Mouse (Mus musculus): ENCODE data around the gene Camk2d. TPM values are rescaled to one million over a fixed set of nuclear protein-coding genes. Genes with fewer than 3 reads are reported as not detected.

The Camk2d gene
- polyA plus RNA-seq, 1 experiment from 2014 or later: 7.1 TPM

- H3K9ac ChIP-seq: no peak overlapping the region
- H3K9me3 ChIP-seq (replicated peaks): no peaks in the 10 kb centered on the region
- no peaks in the 10 kb centered on the region for H3K27me3 ChIP-seq (replicated peaks)
- no peak for ATAC-seq
- no peak overlapping the region for H3K27ac ChIP-seq
- no peak overlapping the region for H3K4me3 ChIP-seq
- H3K4me1 ChIP-seq: no peaks in the 10 kb centered on the region
- no peaks in the 10 kb centered on the region for H3K36me3 ChIP-seq
- H3K4me2 ChIP-seq: no peak overlapping the region
- 61% methylated on average over 3 of the region's 3 CpGs for WGBS (ENCODE audit: insufficient replicate concordance)
Observed at GRCm38 (mm10) chr3:126670413-126670812, 74.3 kb downstream of the Camk2d start.

GRCm38 (mm10) chr3:126671292-126671691 is 75.2 kb downstream of the Camk2d start:
- no peaks in the 10 kb centered on the region for H3K27me3 ChIP-seq (replicated peaks)
- no peaks in the 10 kb centered on the region for H3K9me3 ChIP-seq (replicated peaks)
- no peak overlapping the region for H3K27ac ChIP-seq
- no peak overlapping the region for H3K4me3 ChIP-seq
- H3K4me2 ChIP-seq: no peak overlapping the region
- H3K9ac ChIP-seq: no peak overlapping the region
- H3K36me3 ChIP-seq: no peaks in the 10 kb centered on the region
- WGBS (ENCODE audit: insufficient replicate concordance): 61% methylated on average over 6 of the region's 6 CpGs
- no peak for ATAC-seq
- no peaks in the 10 kb centered on the region for H3K4me1 ChIP-seq

- Histone ChIP-seq H3K27ac (no peak overlapping the region), H3K4me2 (no peak overlapping the region), H3K4me1 (no peaks in the 10 kb centered on the region), H3K27me3 (replicated peaks) (no peaks in the 10 kb centered on the region), H3K36me3 (no peaks in the 10 kb centered on the region), H3K9me3 (replicated peaks) (no peaks in the 10 kb centered on the region), H3K9ac (no peak overlapping the region), H3K4me3 (no peak overlapping the region)
- WGBS (ENCODE audit: insufficient replicate concordance): 69% methylated on average over 5 of the region's 5 CpGs
- no peak for ATAC-seq
Observed at GRCm38 (mm10) chr3:126681051-126681450, 84.9 kb downstream of the Camk2d start.

- Histone ChIP-seq H3K4me2 (no peak overlapping the region), H3K27ac (no peak overlapping the region), H3K27me3 (replicated peaks) (no peaks in the 10 kb centered on the region), H3K9ac (no peak overlapping the region), H3K4me3 (no peak overlapping the region), H3K36me3 (no peaks in the 10 kb centered on the region), H3K9me3 (replicated peaks) (no peaks in the 10 kb centered on the region), H3K4me1 (no peaks in the 10 kb centered on the region)
- no peak for ATAC-seq
- WGBS (ENCODE audit: insufficient replicate concordance): 33% methylated on average over 4 of the region's 4 CpGs
Observed at GRCm38 (mm10) chr3:126681996-126682395, 85.9 kb downstream of the Camk2d start.

- Histone ChIP-seq H3K27me3 (replicated peaks) (no peaks in the 10 kb centered on the region), H3K4me3 (no peak overlapping the region), H3K27ac (no peak overlapping the region), H3K9ac (no peak overlapping the region), H3K4me2 (no peak overlapping the region), H3K4me1 (no peaks in the 10 kb centered on the region), H3K36me3 (no peaks in the 10 kb centered on the region), H3K9me3 (replicated peaks) (no peaks in the 10 kb centered on the region)
- 60% methylated on average over 6 of the region's 6 CpGs for WGBS (ENCODE audit: insufficient replicate concordance)
- no peak for ATAC-seq
Observed at GRCm38 (mm10) chr3:126685363-126685762, 89.3 kb downstream of the Camk2d start.

GRCm38 (mm10) chr3:126687150-126687549 is 91.0 kb downstream of the Camk2d start:
- Histone ChIP-seq H3K4me2 (no peak overlapping the region), H3K4me3 (no peak overlapping the region), H3K4me1 (no peaks in the 10 kb centered on the region), H3K9me3 (replicated peaks) (no peaks in the 10 kb centered on the region), H3K36me3 (no peaks in the 10 kb centered on the region), H3K27me3 (replicated peaks) (no peaks in the 10 kb centered on the region), H3K9ac (no peak overlapping the region), H3K27ac (no peak overlapping the region)
- WGBS (ENCODE audit: insufficient replicate concordance): 66% methylated on average over 4 of the region's 4 CpGs
- ATAC-seq: no peak

GRCm38 (mm10) chr3:126688516-126688915 is 92.4 kb downstream of the Camk2d start:
- H3K4me3 ChIP-seq: no peak overlapping the region
- H3K27ac ChIP-seq: no peak overlapping the region
- no peaks in the 10 kb centered on the region for H3K36me3 ChIP-seq
- H3K27me3 ChIP-seq (replicated peaks): no peaks in the 10 kb centered on the region
- no peaks in the 10 kb centered on the region for H3K9me3 ChIP-seq (replicated peaks)
- no peak for ATAC-seq
- no peaks in the 10 kb centered on the region for H3K4me1 ChIP-seq
- no peak overlapping the region for H3K4me2 ChIP-seq
- no peak overlapping the region for H3K9ac ChIP-seq
- 66% methylated on average over 2 of the region's 2 CpGs for WGBS (ENCODE audit: insufficient replicate concordance)

- no peak overlapping the region for H3K27ac ChIP-seq
- ATAC-seq: no peak
- WGBS (ENCODE audit: insufficient replicate concordance): 47% methylated on average over 13 of the region's 13 CpGs
- no peak overlapping the region for H3K9ac ChIP-seq
- no peaks in the 10 kb centered on the region for H3K27me3 ChIP-seq (replicated peaks)
- no peak overlapping the region for H3K4me2 ChIP-seq
- no peaks in the 10 kb centered on the region for H3K36me3 ChIP-seq
- H3K4me1 ChIP-seq: no peaks in the 10 kb centered on the region
- H3K9me3 ChIP-seq (replicated peaks): no peaks in the 10 kb centered on the region
- no peak overlapping the region for H3K4me3 ChIP-seq
Observed at GRCm38 (mm10) chr3:126690627-126691505, 94.8 kb downstream of the Camk2d start.

- ATAC-seq: no peak
- Histone ChIP-seq H3K27ac (no peak overlapping the region), H3K4me1 (no peaks in the 10 kb centered on the region), H3K4me2 (no peak overlapping the region), H3K27me3 (replicated peaks) (no peaks in the 10 kb centered on the region), H3K9me3 (replicated peaks) (no peaks in the 10 kb centered on the region), H3K4me3 (no peak overlapping the region), H3K36me3 (no peaks in the 10 kb centered on the region), H3K9ac (no peak overlapping the region)
- whole genome bisulfite sequencing (ENCODE audit: insufficient replicate concordance): 62% methylated on average over 2 of the region's 2 CpGs
Observed at GRCm38 (mm10) chr3:126691565-126691964, 95.5 kb downstream of the Camk2d start.

- Histone ChIP-seq H3K36me3 (no peaks in the 10 kb centered on the region), H3K4me2 (no peak overlapping the region), H3K4me1 (no peaks in the 10 kb centered on the region), H3K4me3 (no peak overlapping the region), H3K27me3 (replicated peaks) (no peaks in the 10 kb centered on the region), H3K9me3 (replicated peaks) (no peaks in the 10 kb centered on the region), H3K9ac (no peak overlapping the region), H3K27ac (no peak overlapping the region)
- 70% methylated on average over 8 of the region's 8 CpGs for WGBS (ENCODE audit: insufficient replicate concordance)
- no peak for ATAC-seq
Observed at GRCm38 (mm10) chr3:126692797-126693196, 96.7 kb downstream of the Camk2d start.

- Histone ChIP-seq H3K4me3 (no peak overlapping the region), H3K4me2 (peak overlapping the region; percentile 27), H3K36me3 (no peaks in the 10 kb centered on the region), H3K9me3 (replicated peaks) (no peaks in the 10 kb centered on the region), H3K27ac (no peak overlapping the region), H3K9ac (no peak overlapping the region), H3K4me1 (no peaks in the 10 kb centered on the region), H3K27me3 (replicated peaks) (no peaks in the 10 kb centered on the region)
- ATAC-seq: no peak
- 51% methylated on average over 7 of the region's 7 CpGs for WGBS (ENCODE audit: insufficient replicate concordance)
Observed at GRCm38 (mm10) chr3:126693302-126693701, 97.2 kb downstream of the Camk2d start.

- 68% methylated on average over 12 of the region's 12 CpGs for WGBS (ENCODE audit: insufficient replicate concordance)
- Histone ChIP-seq H3K4me2 (no peak overlapping the region), H3K27ac (no peak overlapping the region), H3K4me3 (no peak overlapping the region), H3K36me3 (no peaks in the 10 kb centered on the region), H3K27me3 (replicated peaks) (no peaks in the 10 kb centered on the region), H3K9ac (no peak overlapping the region), H3K9me3 (replicated peaks) (no peaks in the 10 kb centered on the region), H3K4me1 (no peaks in the 10 kb centered on the region)
- no peak for ATAC-seq
Observed at GRCm38 (mm10) chr3:126695456-126696293, 99.6 kb downstream of the Camk2d start.

Measured in liver, embryonic 12.5 days (tissue).